Mouse (Mus musculus) stomach, postnatal 0 days (tissue): Measurements from ENCODE around the gene Slc13a2. TPM values are rescaled to one million over a fixed set of nuclear protein-coding genes. Genes with fewer than 3 reads are reported as not detected.

Experiments used
- ATAC-seq: fragments of 200-750 bp; cut with Nextera tagmentation; 2 replicates; pipeline ENCODE4 v1.8.0; 2017; ENCODE audit not compliant: low FRiP score, low TSS enrichment
- DNase-seq: peaks from one replicate; pipeline ENCODE4 v3.0.0-alpha.2; 2016; ENCODE audit warnings: low spot score
- H3K27ac ChIP-seq: fragments of 300-500 bp; sonication (generic); replicated peaks from 2 replicates; pipeline ENCODE4 v1.5.1; 2014; ENCODE audit warnings: mild to moderate bottlenecking, control low read depth
- H3K27me3 ChIP-seq: fragments of 300-500 bp; sonication (generic); 2 replicates; pipeline ENCODE4 v1.6.1; 2014; ENCODE audit warnings: low read length; ENCODE audit not compliant: control insufficient read depth, insufficient read depth
- H3K36me3 ChIP-seq: fragments of 300-500 bp; sonication (generic); 2 replicates; pipeline ENCODE4 v1.6.1; 2014; ENCODE audit warnings: low read length, mixed read lengths; ENCODE audit not compliant: control insufficient read depth, insufficient read depth
- H3K4me1 ChIP-seq: fragments of 300-500 bp; sonication (generic); replicated peaks from 2 replicates; pipeline ENCODE4 v1.6.1; 2014; ENCODE audit warnings: antibody characterized with exemption; ENCODE audit not compliant: control insufficient read depth, insufficient read depth
- H3K4me2 ChIP-seq: fragments of 300-500 bp; sonication (generic); replicated peaks from 2 replicates; pipeline ENCODE4 v1.6.1; 2014; ENCODE audit warnings: low read depth, mild to moderate bottlenecking, control low read depth, moderate library complexity
- H3K4me3 ChIP-seq: fragments of 300-500 bp; sonication (generic); 2 replicates; pipeline ENCODE4 v1.5.1; 2014; ENCODE audit warnings: low read depth, low read length, control low read depth
- H3K9ac ChIP-seq: fragments of 300-500 bp; sonication (generic); 2 replicates; pipeline ENCODE4 v1.6.1; 2014; ENCODE audit warnings: mild to moderate bottlenecking, low read length, control low read depth, mixed read lengths
- H3K9me3 ChIP-seq: fragments of 300-500 bp; sonication (generic); 2 replicates; pipeline ENCODE4 v1.6.1; 2016; ENCODE audit warnings: low read length; ENCODE audit not compliant: control insufficient read depth
- CTCF ChIP-seq: IDR thresholded peaks from 2 replicates; pipeline ENCODE4 v1.5.1; 2016; ENCODE audit warnings: antibody characterized with exemption, low read depth, mild to moderate bottlenecking, moderate library complexity
- EP300 ChIP-seq: optimal IDR thresholded peaks from 2 replicates; pipeline ENCODE3; 2016; ENCODE audit warnings: antibody characterized with exemption
- WGBS: fragments of 180-500 bp; shearing (Covaris S2); extraction: QIAGEN DNeasy Blood & Tissue Kit; methylation state at CpG from one replicate; pipeline ENCODE4 v1.1.7; 2014; 5-methylcytosine and 5-hydroxymethylcytosine counted together
- polyA plus RNA-seq: library from polyadenylated mRNA; unstranded; fragments of >200 nt; fragmentation: Nextera tagmentation; extraction: Ambion mirVana; gene quantifications from 2 replicates; pipeline ENCODE4 v1.2.1, GENCODE M21; 2015

Gene Slc13a2
- polyA plus RNA-seq, 1 experiment from 2014 or later, result 0.39 TPM

DNA sequence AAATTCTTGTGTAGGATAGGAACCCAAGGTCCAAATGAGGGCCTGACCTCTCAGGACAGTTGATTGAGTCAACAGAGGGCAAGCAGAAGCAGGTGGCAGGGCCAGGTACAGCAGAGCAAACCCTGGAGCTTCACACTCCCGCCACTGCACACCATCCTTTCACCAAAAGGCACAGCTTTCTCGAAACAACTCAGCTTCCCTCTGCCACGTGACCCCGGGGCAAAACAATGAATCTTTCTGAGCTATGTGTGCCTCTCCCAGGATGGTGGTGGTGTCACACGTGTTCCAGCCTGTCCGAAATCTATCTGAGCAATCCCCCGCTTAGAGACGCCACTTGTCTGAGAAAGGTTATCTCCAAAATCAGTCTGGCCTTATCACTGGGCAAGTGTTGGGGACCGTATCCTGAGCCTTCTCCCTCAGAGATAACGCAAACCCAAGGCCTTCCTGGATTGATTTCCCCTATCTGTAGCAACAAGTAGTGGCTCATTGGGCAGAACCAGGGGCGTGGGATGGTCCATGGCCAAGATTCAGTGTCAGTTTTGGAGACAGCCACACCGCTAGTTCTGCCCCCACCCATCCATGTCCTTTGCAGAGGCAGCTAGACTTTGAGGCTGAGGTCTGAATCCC, 1.6 kb downstream of the Slc13a2 start:
- TF ChIP-seq CTCF (no peak), EP300 (no peak)
- Histone ChIP-seq H3K27me3 (no peaks in the 10 kb centered on the region), H3K27ac (no peak overlapping the region), H3K9me3 (no peaks in the 10 kb centered on the region), H3K36me3 (no peaks in the 10 kb centered on the region), H3K4me3 (no peak overlapping the region), H3K9ac (no peak overlapping the region), H3K4me2 (no peak overlapping the region), H3K4me1 (no peaks in the 10 kb centered on the region)
- DNase-seq (no peak), ATAC-seq (no peak)
- WGBS, result 48% methylated on average over 12 of the region's 12 CpGs

DNA sequence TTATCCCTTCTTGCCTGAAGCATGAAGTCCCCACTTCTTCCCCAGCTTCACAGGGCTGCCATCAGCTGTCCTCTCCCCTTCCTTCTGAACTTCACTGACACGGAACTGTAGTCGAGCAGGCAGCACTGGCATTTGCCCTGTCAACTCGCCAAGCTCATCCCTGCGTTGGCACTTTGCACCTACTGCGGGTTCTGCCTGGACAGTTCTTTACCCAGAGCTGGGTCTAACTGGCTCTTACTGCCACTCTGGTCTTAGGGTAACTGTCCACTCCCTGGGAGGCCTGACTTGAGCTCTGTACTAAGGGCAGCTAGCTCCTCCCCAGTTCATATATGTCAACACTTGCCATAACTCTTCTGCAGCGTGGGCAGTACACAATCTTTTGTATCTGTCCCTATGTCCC, 5.2 kb downstream of the Slc13a2 start:
- no peaks in the 10 kb centered on the region for H3K27me3 ChIP-seq
- DNase-seq (no peak), ATAC-seq (no peak)
- no peak overlapping the region for H3K4me2 ChIP-seq
- H3K27ac ChIP-seq, result no peak overlapping the region
- 74% methylated on average over 6 of the region's 6 CpGs for WGBS
- TF ChIP-seq EP300 (no peak), CTCF (no peak)
- no peaks in the 10 kb centered on the region for H3K4me1 ChIP-seq
- H3K9me3 ChIP-seq, result no peaks in the 10 kb centered on the region
- H3K36me3 ChIP-seq, result no peaks in the 10 kb centered on the region
- H3K9ac ChIP-seq, result no peak overlapping the region
- no peak overlapping the region for H3K4me3 ChIP-seq

GRCm38 (mm10) chr11:78412861-78413260, 9.2 kb downstream of the Slc13a2 start:
- no peak overlapping the region for H3K27ac ChIP-seq
- no peak overlapping the region for H3K4me2 ChIP-seq
- no peaks in the 10 kb centered on the region for H3K4me1 ChIP-seq
- 53% methylated on average over 6 of the region's 6 CpGs for WGBS
- no peak for ATAC-seq
- DNase-seq, result no peak
- no peaks in the 10 kb centered on the region for H3K27me3 ChIP-seq
- H3K9ac ChIP-seq, result no peak overlapping the region
- no peaks in the 10 kb centered on the region for H3K9me3 ChIP-seq
- no peaks in the 10 kb centered on the region for H3K36me3 ChIP-seq
- TF ChIP-seq EP300 (no peak), CTCF (no peak)
- no peak overlapping the region for H3K4me3 ChIP-seq

- H3K36me3 ChIP-seq, result no peaks in the 10 kb centered on the region
- no peak; the same call in 1 of the 2 replicates for ATAC-seq
These were observed 9.6 kb downstream of the Slc13a2 start for GRCm38 (mm10) chr11:78412324-78412850.

DNA sequence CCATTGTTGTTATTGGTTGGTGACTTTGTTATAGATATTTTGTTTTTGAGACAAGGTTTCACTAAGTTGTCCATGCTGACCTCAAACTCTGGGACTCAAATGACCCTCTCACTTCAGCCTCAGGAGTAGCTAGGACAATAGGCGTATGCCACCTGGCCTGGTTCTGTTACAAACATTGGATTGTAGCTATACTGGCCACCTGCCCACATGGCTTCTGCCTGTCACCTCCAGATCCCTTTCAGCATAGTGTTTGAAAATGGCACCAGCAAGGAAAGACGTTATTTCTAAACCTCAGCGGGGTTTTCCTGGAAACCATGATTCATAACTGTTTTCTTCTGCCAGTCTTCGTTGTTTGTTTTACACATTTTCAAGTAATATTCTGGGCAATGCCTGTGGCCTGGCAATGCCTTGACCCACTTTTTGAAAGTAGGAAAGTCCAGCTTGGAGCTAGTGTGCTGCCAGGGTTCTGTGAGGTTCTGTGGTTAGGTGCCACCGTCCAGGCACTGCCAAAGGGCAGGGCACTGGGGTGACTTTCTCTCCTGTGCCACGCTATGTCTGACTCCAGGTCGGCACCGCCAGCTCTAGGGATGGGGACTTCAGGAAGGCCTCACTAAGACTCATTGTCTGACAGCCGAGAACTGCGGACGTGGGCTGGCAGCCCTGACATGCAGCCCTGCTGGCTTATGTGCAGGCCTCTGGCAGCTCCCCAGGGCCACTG, 10.3 kb downstream of the Slc13a2 start:
- DNase-seq, result no peak
- H3K4me2 ChIP-seq, result no peak overlapping the region

More at GRCm38 (mm10) chr11:78412324-78412850, 9.6 kb downstream of the Slc13a2 start:
- TF ChIP-seq EP300, result no peak
- no peak for TF ChIP-seq CTCF
- Histone ChIP-seq H3K9me3 (no peaks in the 10 kb centered on the region), H3K4me3 (no peak overlapping the region), H3K27ac (no peak overlapping the region), H3K4me2 (no peak overlapping the region), H3K9ac (no peak overlapping the region), H3K4me1 (no peaks in the 10 kb centered on the region), H3K27me3 (no peaks in the 10 kb centered on the region)
- no peak for DNase-seq
- WGBS, result 60% methylated on average over 6 of the region's 6 CpGs

More for the DNA sequence above, 10.3 kb downstream of the Slc13a2 start:
- Histone ChIP-seq H3K4me3 (no peak overlapping the region), H3K9ac (no peak overlapping the region), H3K27me3 (no peaks in the 10 kb centered on the region), H3K4me1 (no peaks in the 10 kb centered on the region), H3K36me3 (no peaks in the 10 kb centered on the region), H3K9me3 (no peaks in the 10 kb centered on the region), H3K27ac (no peak overlapping the region; the same call in 1 of the 2 replicates)
- WGBS, result 65% methylated on average over 11 of the region's 11 CpGs
- TF ChIP-seq EP300, result no peak
- no peak for TF ChIP-seq CTCF
- no peak for ATAC-seq
